Mouse (Mus musculus): ENCODE results near the gene Psmd14. TPM values are rescaled to one million over a fixed set of nuclear protein-coding genes. Genes with fewer than 3 reads are reported as not detected.

The Psmd14 gene
- polyA plus RNA-seq, 1 experiment: 22.5 TPM

GRCm38 (mm10) chr2:61812536-61812935, 101.0 kb downstream of the Psmd14 start:
- no peaks in the 10 kb centered on the region for H3K36me3 ChIP-seq (ENCODE audit: control insufficient read depth, insufficient read depth, low read length)
- peaks cover 24% of the 10 kb centered on the region for H3K27me3 ChIP-seq (replicated peaks; ENCODE audit: control insufficient read depth, insufficient read depth, low read length)
- H3K27ac ChIP-seq (ENCODE audit: insufficient read depth, low read depth, low read length): no peak overlapping the region
- H3K4me1 ChIP-seq (ENCODE audit: control insufficient read depth, insufficient read depth, low read length): peaks cover 2% of the 10 kb centered on the region; the same call in 1 of the 2 replicates
- TF ChIP-seq POLR2A (IDR thresholded peaks at IDR 0.05; ENCODE audit: low read depth, low read length) (no peak), CTCF (conservative IDR thresholded peaks at IDR 0.05; ENCODE audit: insufficient read depth, insufficient read length, low read depth, low read length) (no peak)
- WGBS: 22% methylated on average over 12 of the region's 12 CpGs
- peak overlapping the region; percentile 34; the same call in 1 of the 2 replicates for H3K4me3 ChIP-seq (ENCODE audit: insufficient read depth, low read depth, low read length)
- no peak for DNase-seq

- Histone ChIP-seq H3K4me3 (ENCODE audit: insufficient read depth, low read depth, low read length) (no peak overlapping the region), H3K27ac (ENCODE audit: insufficient read depth, low read depth, low read length) (no peak overlapping the region), H3K36me3 (ENCODE audit: control insufficient read depth, insufficient read depth, low read length) (no peaks in the 10 kb centered on the region), H3K4me1 (ENCODE audit: control insufficient read depth, insufficient read depth, low read length) (peaks cover 2% of the 10 kb centered on the region; the same call in 1 of the 2 replicates), H3K27me3 (replicated peaks; ENCODE audit: control insufficient read depth, insufficient read depth, low read length) (peaks cover 24% of the 10 kb centered on the region)
- TF ChIP-seq POLR2A (IDR thresholded peaks at IDR 0.05; ENCODE audit: low read depth, low read length) (no peak), CTCF (conservative IDR thresholded peaks at IDR 0.05; ENCODE audit: insufficient read depth, insufficient read length, low read depth, low read length) (no peak)
- DNase-seq: no peak
- WGBS: 21% methylated on average over 6 of the region's 6 CpGs
Measured at GRCm38 (mm10) chr2:61813106-61813505, 101.6 kb downstream of the Psmd14 start.

DNA sequence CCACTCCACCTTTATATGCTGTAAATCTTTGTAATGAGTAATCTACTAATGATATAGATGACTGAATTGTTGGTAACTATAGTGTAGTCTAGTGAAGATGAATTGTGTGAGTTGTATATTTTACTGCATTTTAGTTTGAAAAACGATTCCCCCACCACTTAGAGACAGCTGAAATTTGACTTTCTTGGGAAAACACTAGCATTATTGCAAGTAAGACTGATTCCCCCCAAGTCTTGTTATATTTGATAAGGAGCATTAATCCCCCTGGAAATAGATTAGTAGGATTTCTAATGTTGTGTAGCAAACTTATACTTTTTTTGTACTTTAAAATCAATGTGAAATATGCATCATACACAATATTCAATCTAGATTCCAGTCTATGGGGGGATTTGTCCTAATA, 102.0 kb downstream of the Psmd14 start:
- H3K4me3 ChIP-seq (ENCODE audit: insufficient read depth, low read depth, low read length): no peak overlapping the region
- no peak overlapping the region for H3K27ac ChIP-seq (ENCODE audit: insufficient read depth, low read depth, low read length)
- TF ChIP-seq POLR2A (IDR thresholded peaks at IDR 0.05; ENCODE audit: low read depth, low read length): no peak
- no peak for TF ChIP-seq CTCF (conservative IDR thresholded peaks at IDR 0.05; ENCODE audit: insufficient read depth, insufficient read length, low read depth, low read length)
- peaks cover 2% of the 10 kb centered on the region; the same call in 1 of the 2 replicates for H3K4me1 ChIP-seq (ENCODE audit: control insufficient read depth, insufficient read depth, low read length)
- DNase-seq: no peak
- no peaks in the 10 kb centered on the region for H3K36me3 ChIP-seq (ENCODE audit: control insufficient read depth, insufficient read depth, low read length)
- peaks cover 24% of the 10 kb centered on the region for H3K27me3 ChIP-seq (replicated peaks; ENCODE audit: control insufficient read depth, insufficient read depth, low read length)
- 37% methylated on average over 1 of the region's 1 CpGs for WGBS

- Histone ChIP-seq H3K27ac (ENCODE audit: insufficient read depth, low read depth, low read length) (no peak overlapping the region), H3K4me1 (ENCODE audit: control insufficient read depth, insufficient read depth, low read length) (peaks cover 2% of the 10 kb centered on the region; the same call in 1 of the 2 replicates), H3K36me3 (ENCODE audit: control insufficient read depth, insufficient read depth, low read length) (no peaks in the 10 kb centered on the region), H3K27me3 (replicated peaks; ENCODE audit: control insufficient read depth, insufficient read depth, low read length) (peaks cover 24% of the 10 kb centered on the region), H3K4me3 (ENCODE audit: insufficient read depth, low read depth, low read length) (no peak overlapping the region; the same call in 1 of the 2 replicates)
- DNase-seq: peak; percentile 20
- TF ChIP-seq POLR2A (IDR thresholded peaks at IDR 0.05; ENCODE audit: low read depth, low read length): no peak
- peak; percentile 35; the same call in 1 of the 2 replicates for TF ChIP-seq CTCF (conservative IDR thresholded peaks at IDR 0.05; ENCODE audit: insufficient read depth, insufficient read length, low read depth, low read length)
- WGBS: 5% methylated on average over 50 of the region's 50 CpGs
Measured at GRCm38 (mm10) chr2:61814548-61815473, 103.3 kb downstream of the Psmd14 start.

DNA sequence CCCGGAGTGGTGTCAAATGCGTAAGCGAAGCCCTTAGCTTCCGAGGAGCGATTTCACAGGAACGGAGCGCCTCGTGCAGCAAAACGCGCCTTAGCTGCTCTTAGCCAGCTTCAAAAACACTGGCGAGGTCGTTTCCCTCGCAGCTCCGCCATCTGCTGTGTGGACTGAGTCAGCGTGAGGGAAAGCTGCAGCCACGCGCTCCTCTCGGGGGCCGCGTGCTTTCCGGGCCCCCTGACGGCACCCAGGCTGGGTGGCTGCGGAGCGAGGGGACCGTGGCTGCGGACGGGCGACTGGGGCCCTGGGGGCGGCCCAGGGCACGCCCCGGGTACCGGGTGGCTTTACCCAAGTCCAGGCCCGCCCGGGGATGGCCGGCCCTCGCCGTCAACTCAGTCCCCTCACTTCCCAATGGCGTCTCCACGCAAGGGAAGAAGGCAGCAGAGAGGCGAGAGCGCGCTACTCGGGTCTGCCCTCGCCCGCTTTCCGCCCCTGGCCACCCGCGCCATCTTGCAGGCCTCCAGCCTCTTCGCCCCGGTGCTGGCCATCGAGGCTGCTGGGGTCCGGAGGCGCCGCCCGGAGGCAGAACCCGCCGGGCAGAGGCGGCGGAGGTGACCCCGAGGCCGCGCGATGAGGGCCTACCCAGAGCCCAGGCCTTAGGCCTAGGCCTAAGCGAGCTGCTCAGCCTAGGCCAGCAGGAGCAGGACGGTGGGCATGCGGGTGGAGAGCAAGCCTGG, 104.3 kb downstream of the Psmd14 start:
- Histone ChIP-seq H3K36me3 (ENCODE audit: control insufficient read depth, insufficient read depth, low read length) (no peaks in the 10 kb centered on the region), H3K27me3 (replicated peaks; ENCODE audit: control insufficient read depth, insufficient read depth, low read length) (peaks cover 22% of the 10 kb centered on the region), H3K4me1 (ENCODE audit: control insufficient read depth, insufficient read depth, low read length) (peaks cover 2% of the 10 kb centered on the region; the same call in 1 of the 2 replicates), H3K27ac (ENCODE audit: insufficient read depth, low read depth, low read length) (no peak overlapping the region), H3K4me3 (ENCODE audit: insufficient read depth, low read depth, low read length) (no peak overlapping the region)
- no peak for DNase-seq
- WGBS: 14% methylated on average over 66 of the region's 66 CpGs
- TF ChIP-seq CTCF (conservative IDR thresholded peaks at IDR 0.05; ENCODE audit: insufficient read depth, insufficient read length, low read depth, low read length) (no peak), POLR2A (IDR thresholded peaks at IDR 0.05; ENCODE audit: low read depth, low read length) (no peak)

DNA sequence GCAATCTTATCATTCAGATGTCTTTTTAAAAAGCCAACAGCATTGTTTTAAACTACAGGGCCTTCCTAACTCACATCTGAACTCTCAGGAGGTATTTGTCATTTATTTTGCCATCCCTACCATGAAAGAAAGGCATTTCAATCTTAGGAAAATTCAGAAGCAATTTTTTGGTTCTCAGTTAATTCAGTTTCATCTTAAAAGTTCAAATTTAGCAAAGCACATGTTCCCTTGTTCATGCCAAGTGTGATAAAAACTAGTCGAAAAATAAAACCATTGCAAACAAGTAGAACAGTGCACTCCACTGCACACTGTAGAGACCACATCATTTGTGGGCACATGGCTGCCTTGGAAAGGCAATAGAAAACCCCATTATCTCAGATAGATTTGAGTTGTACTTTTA, 106.7 kb downstream of the Psmd14 start:
- Histone ChIP-seq H3K4me1 (ENCODE audit: control insufficient read depth, insufficient read depth, low read length) (peaks cover 2% of the 10 kb centered on the region; the same call in 1 of the 2 replicates), H3K27ac (ENCODE audit: insufficient read depth, low read depth, low read length) (no peak overlapping the region), H3K36me3 (ENCODE audit: control insufficient read depth, insufficient read depth, low read length) (no peaks in the 10 kb centered on the region), H3K27me3 (replicated peaks; ENCODE audit: control insufficient read depth, insufficient read depth, low read length) (peaks cover 9% of the 10 kb centered on the region), H3K4me3 (ENCODE audit: insufficient read depth, low read depth, low read length) (no peak overlapping the region)
- WGBS: 72% methylated on average over 1 of the region's 1 CpGs
- no peak for DNase-seq
- TF ChIP-seq CTCF (conservative IDR thresholded peaks at IDR 0.05; ENCODE audit: insufficient read depth, insufficient read length, low read depth, low read length) (no peak), POLR2A (IDR thresholded peaks at IDR 0.05; ENCODE audit: low read depth, low read length) (no peak)
